Mouse (Mus musculus): ENCODE data around the gene Pax7.

The Pax7 gene

DNA sequence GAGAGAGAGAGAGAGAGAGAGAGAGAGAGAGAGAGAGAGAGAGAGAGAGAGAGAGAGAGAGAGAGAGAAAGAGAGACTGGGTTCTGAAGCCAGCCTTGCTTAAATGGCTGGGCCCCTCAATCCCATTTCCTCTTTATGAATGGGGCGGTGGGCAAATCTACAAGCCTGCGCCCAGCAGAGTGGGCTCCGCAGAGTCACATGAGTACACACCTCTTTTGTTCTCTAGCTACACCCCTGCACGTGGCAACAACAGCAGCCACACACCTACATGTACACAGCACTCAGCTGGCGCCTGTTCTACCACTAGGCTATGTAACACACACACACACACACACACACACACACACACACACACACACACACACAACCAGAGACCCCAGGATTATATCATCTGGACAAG is 21.9 kb downstream of the Pax7 start:
- DNase-seq (ENCODE audit: low spot score in 2 of 2) = no peak

DNA sequence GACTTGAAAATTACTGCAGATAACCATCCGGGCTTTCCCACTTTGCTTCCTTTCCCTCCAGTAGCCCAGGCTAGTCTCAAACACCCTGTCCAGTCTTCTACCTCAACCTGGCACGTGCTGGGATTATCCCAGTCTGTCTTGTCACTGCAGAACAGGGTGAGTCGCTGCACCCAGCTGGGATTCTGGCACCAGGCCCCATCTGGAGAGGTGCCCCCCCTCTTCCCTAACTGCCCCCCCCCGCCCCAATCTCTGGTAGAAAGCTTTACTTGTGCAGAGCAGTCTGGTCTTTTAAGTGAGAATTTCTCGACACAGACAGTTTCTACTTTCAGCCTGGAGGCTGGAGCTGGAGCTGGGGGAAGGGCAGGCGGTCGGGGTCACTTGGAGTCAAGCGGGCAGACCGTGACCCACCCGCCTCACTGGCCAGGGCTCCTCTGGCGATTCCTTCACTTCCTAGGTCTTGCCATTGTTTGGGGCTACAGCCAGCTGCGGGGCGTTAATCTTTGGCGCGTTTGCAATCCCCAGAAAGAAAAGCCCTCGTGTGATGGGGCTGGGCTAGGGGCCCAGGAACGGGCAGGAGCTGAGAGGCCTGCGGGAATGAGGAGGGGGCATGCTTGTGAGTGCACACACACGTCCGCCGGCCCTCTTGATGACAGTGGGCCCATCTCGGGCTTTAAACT is 22.4 kb downstream of the Pax7 start:
- DNase-seq (ENCODE audit: low spot score in 2 of 2) = no peak

DNA sequence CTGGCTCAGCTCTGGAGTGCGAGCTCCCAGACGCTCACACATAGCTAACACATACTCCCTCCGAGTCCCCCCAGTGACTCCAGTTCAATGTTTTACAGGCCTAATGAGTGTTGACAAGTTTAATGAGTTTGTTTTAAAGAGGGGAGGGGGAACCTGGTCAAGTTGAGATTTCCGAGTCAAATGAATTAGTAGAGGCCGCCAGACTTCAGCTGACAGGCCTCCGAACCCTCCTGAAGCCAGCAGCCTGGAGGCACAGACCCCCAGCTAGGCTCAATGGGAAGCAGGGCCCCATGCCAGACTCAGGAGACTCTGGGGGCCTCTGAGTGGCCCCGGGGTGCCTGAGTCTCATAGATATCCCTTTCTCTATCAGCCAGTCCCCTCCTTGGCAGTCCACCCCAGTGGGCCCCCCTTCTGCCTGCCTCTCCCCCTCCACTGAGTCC is 23.9 kb downstream of the Pax7 start:
- no peak for DNase-seq (ENCODE audit: low spot score in 2 of 2)

DNA sequence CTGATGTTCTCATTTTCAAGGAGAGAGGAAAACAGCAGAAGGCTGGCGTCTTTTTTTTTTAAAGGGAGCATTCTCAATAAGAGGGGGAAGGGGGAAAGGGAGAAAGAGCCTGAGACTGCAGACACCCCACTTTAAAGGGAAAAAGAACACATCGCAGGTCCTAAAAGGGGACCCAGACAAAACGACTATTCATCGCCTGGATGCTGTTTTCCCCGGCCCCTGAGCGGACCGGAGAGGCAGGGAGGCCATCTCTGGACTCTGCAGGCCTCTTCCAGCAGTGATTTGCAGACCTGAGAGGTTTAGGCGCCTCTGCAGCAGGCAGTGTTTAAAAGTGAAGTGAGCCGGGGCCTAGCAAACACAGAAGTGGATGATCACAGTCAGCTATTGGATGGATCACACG is 25.5 kb downstream of the Pax7 start:
- no peak for DNase-seq (ENCODE audit: low spot score in 2 of 2)

DNA sequence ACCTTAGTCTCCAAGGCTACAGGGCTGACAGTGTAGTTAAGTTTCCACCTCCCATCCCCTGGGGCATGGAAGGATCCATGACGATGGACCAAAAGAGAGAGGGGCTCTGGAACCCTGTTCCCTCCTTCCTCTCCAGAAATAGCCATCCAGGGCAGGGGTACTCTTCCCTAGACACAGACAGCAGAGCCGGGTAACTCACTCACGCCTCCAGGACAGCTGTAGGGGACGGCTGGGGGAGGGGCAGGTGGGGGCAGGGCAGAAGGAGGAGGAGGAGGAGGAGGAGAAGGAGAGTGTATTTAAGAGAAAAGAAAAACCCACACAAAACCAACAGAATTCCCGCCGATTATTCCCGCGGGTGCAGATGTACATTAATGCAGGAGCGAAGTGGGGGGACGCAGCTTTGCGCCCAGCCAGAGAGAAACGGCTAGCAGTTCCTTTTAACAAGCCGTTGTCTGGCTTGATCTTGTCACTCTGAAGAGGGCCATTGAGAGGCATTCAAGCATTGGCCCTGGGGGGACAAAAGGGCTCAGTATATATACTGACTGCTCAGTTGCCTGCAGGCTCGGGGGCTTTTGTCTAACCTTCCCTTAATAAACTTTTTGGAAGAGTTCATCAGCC is 26.0 kb downstream of the Pax7 start:
- DNase-seq (ENCODE audit: low spot score in 2 of 2) = no peak

DNA sequence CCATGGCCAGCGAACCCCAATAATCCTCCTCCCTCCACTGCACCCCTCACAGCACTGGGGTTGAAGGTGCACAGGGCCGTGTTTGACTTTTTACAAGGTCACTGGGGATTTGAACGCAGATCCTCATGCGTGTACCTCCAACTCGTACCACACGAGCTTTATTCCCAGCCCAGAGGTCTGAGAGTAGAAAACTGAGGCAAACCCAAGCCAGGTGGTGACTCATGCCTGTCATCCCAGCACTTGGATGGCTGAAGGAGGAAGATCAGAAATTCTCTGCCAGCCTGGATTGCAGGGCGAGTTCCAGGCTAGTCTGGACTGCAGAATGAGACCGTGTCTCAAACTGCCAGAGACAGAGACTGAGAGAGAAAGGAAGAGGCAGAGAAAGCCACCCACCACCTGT is 28.4 kb downstream of the Pax7 start:
- DNase-seq (ENCODE audit: low spot score in 2 of 2) = no peak

DNA sequence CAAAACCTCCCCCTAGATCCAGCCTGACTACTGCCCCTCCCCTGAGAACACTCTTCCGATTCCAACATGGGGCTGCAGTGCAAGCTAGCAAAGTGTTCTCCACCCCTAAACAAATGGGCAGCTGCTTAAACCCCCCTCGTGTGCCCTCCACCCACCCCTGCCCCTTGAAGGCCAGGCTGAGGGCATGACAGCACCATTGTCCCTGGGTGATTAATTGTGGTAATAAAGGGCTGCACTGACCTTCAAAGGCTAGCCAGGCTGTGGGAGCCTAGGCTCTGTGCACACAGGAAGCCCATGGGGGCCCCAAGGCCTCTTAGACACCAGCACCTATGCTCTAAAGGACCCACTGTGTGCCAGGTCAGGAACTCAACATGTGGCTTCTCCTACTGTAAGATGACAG is 29.3 kb downstream of the Pax7 start:
- DNase-seq (ENCODE audit: low spot score in 2 of 2) = no peak

DNA sequence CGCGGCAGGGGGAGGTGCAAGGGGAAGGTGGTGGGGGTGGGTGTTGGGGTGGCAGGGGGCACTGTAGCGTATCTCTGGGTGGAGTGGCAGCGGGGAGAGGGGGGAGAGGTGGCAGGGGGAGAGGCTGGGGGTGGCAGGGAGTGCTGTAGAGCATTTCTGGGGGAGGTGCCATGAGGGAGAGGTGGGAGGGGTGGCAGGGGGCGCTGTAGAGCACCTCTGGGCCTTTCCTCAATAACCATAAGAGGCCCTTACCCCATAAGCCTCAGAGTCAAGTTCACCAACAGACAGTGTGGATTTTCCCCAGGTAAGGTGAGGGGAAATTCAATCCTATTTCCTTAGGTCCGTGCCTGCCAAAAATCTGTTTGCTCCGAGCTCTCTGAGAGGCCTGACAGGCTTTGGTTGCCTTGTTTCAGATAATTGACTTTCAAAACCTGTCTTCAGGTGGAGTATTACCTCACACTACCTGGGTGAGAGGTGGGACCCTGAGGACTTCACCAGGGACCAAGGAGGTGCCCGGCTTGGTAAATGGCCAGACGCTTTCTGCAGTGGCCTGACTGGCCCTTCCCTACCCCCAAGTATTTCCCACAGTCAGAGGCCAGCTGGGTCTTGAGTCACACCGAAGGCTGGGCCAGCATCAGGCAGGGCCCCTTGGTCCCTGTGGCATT is 33.8 kb downstream of the Pax7 start:
- no peak for DNase-seq (ENCODE audit: low spot score in 2 of 2)

DNA sequence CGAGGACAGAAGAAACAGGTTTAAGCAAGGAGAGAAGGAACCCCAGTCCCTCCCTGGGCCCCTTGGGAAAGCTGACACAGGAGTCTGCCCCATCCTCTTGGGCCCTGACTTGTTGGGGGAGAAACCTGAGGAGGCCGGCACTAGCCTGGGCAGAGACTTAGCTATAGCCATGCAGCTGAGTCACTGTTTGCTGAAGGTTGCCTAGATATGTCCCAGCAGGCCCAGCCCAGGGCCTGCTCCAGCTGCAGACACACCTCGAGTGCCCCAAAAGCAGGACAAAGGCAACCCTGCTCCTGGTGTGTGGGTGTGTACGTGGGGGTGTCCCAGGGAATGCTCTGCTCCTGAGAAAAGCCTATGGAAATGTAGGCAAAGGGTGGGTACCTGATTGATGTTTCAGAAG is 36.0 kb downstream of the Pax7 start:
- DNase-seq (ENCODE audit: low spot score in 2 of 2) = no peak

DNA sequence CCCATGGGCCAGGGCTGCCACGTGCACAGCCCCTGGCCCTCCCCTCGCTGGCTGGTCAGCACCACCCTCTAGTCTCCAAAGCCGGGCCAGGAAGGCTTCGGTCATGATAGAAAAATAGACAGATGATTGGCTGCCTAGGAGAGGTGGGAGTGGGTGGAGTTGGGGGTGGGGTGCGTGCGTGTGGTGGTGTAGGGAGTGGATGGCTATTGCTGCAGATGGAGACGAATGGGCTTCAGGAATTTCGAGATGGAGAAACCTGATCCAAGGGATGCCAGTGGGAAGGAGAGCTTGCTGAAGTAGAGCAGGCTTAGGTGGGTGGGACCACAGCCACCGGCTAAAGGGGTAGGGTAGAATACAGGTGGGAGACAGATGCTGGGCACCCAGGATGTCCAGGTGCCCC is 37.2 kb downstream of the Pax7 start:
- DNase-seq (ENCODE audit: low spot score in 2 of 2) = no peak

DNA sequence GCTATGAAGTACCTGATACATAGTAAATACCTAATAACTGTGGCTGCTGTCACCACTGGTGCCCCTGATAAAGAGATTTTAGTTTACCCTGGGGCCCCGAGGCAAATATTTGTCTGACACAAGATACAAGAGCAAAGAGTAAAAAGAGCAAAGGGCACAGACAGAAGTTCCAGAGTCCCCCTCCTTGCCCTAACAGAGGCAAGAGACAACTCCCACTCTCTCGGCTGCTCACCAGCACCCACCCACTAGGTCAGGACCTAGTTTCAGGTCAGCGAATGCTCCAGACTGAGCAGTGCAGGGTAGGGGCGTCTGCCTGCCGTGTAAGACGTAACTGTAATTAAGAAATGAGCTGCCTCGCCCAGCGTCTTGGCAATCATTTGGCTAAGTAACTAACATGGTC is 42.2 kb downstream of the Pax7 start:
- no peak for DNase-seq (ENCODE audit: low spot score in 2 of 2)

DNA sequence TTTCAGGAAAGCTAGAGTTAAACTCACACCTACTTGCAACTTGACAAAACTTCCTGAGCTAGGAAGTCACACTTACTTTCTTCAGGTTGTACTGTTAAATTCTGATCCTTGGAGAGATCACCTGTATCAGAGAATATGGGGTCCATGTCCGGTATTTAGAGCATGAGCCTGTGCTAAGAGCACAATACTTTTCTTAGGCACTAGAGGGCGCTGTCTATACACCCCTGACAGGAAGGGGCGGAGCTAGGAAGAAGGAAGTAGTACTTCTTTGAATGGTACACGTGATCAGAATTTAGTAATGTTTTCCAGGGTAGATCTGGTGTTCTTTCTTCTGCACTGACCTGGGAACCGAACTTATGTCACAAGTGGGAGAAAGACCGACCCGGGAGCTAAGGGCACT is 43.6 kb downstream of the Pax7 start:
- DNase-seq (ENCODE audit: low spot score in 2 of 2) = no peak

DNA sequence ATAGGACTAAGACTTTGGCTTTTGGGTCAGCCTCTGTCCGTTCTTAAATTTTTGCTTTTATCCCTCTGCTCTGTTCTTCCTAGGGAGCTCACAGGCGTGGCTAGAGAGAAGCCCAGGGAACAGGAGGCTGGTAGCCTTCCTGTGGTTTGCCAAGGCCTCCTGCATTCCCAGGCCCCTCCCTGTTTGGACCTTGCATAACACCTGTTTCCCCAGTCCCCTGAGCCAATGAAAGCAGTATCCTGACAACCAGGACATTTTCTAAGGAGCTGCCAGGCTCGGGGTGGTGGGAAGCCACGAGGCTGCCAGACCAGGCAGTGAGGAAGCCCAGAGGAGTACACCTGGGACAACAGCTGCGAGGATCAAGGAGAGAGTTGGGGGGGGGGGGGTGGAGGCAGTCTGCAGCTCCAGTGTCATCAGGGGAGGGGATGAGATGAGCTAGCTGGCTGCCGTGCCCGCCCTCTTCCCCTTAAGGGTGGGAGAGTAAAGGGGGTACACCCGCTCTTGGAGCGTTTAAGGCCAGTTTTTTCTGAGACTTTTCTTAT is 50.3 kb downstream of the Pax7 start:
- no peak for DNase-seq (ENCODE audit: low spot score in 2 of 2)

DNA sequence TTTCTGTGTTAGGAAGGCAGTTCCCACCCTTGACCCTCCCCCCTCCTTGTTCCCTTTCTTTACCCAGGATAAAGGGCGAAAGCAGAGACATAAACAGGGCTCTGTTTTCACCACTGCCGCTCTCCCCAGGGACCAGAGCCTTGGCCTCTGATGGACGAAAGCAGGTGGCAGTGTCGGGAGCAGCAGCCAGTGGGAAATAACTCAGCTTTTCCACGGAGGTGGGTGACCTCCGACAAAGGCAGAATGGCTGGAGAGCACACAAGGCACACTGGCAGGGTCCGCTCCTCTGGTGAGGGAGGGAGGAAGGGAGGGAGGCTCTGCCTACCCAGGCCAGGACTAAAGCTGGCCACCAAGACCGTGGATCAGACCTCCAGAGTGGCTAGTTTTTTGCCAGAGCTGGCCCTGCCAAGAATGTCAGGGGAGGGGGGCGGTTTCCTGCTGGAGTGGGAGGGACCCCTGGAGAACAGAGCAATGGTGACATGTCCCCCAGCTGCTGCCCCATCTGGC is 62.1 kb downstream of the Pax7 start:
- no peak for DNase-seq (ENCODE audit: low spot score in 2 of 2)

DNA sequence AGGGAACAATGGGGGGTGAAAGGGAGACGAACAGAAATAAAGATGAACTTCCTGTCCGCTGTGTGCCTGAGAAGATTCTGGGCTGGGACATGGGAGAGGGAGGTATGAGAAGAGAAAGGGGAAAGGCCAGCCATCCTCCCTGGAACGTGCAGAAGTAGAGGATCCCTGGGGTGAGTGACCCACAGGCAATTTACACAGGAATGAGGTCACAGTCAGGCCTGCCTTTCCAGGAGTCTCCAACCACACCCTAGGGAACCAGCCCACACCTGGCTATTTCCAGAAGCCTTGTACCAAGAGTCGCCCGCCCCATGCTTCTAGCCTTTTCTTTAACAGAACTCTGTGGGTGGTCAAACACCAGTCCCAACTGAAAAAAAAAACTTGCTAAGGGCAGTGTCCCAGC is 65.5 kb downstream of the Pax7 start:
- no peak for DNase-seq (ENCODE audit: low spot score in 2 of 2)

DNA sequence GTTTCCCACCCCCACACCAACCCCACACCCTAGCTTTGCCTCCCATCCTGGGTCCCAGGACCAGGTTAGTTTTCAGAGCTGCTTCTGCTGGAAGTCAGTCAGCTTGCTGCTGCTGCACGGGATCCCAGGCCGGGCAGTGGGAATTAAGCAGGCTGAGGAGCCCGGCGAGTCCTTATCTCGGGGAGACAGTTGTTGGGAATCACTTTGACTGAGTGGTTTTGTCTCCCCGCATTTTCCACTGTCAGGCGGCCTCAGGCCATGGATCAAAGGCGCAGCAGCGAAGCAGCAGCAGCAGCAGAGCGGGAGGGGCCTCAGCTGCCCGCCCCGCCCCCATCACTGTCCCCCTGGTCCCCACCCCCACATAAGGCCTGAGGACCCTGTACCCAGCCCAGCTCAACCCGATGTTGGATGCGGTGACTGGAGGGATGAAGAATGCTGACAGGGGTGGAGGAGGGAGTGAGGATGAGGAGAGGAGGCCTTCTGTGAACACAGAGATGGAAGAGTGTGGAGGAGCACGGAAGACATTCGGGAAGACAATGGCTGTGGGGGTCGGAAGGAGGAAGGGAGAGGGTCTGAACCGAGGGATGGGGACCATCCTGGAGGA is 66.1 kb downstream of the Pax7 start:
- no peak for DNase-seq (ENCODE audit: low spot score in 2 of 2)

DNA sequence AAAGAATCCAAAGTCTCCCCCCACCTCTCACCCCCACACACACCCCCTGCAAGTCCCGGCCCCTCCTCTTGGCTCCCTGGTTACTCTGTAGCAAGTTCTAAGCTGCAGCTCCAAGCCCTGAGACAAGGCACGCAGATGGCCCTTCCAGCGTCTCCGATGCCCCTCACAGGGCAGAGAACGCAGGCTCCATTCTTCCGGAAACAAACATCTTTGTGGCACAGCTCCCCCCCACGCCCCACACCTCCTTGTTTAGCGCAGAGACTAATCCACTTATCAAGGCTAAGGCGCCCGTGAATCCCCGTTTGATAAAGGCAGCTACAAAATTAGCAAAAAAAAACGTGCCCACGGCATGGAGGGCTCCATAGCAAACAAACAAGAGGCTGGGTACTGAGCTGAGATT is 71.4 kb downstream of the Pax7 start:
- DNase-seq (ENCODE audit: low spot score in 2 of 2) = no peak

DNA sequence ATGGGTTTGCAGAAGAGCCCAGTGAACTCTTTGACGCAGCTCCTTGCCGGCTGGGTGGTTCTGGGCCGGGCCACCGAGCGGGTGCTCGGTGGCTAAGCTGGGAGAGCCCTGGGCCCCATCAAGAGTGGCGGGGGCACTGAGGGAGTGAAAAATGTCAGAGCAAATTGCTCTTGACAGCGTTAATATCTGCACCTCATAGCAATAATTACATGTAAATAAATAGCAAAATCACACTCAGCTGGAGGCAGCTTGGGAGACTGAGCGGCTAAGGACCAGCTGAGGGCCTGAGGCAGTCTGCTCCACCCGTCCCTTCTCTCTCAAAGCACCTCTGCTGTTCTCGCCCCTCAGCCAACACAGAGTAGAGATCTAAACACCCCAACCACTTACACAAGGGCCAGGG is 72.6 kb downstream of the Pax7 start:
- no peak for DNase-seq (ENCODE audit: low spot score in 2 of 2)

DNA sequence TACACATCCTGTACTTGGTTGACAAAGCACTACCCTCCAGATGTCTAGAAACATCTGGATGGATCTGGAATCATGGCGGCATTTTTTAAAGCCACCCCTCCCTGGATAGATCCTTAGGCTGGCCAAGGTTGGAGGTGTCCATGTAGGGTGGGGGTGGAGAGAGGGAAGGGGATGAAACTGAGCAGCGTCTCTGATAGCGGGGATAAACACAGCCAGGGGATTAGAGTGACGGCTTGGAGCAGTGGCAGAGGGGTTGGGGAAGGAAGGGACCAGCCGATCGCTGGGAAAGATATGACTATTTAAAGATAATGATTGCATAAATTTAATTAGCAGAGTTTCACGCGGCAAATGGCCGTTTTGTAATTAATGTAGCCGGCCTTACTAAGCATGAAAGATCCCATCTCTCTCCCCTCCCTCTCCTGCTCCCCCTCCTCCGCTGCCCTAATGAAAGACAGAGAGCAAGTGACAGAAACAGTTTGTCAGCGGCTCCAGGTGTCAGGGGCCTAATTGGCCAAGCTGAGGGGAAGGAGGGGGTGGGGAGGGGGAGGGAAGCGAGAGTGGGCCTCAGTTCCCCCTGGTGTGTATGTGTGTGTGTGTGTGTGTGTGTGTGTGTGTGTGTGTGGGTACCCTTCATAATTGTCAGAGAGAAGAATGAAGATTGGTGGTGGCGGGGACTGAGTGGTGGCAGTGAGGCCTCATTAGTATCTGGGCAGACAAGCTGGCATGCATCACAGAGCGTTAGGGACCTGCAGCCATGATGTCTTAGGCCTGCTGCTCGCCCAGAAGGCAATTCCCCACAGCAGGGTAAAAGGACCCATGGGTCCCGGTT is 74.6 kb downstream of the Pax7 start:
- DNase-seq (ENCODE audit: low spot score in 2 of 2) = no peak

DNA sequence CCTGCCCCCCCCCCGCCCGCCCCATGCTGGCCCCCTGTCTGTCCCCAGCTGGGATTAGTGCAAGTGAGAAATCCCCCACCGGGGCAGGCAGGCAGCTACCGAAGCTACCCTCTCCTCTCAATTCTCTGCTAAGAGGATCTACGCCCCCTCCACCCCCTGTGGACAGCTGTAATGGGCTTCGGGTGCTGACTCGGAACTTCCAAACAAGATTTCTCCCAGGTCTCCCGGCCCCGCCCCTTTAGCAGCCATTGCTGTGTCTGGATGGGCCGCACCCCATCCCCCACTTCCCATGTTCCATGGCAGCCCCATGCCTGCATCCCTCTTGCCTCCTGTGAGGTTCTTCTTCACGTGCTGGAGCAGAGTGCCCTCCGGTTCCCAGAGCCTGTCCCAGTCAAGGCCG is 76.4 kb downstream of the Pax7 start:
- DNase-seq (ENCODE audit: low spot score in 2 of 2) = no peak

DNA sequence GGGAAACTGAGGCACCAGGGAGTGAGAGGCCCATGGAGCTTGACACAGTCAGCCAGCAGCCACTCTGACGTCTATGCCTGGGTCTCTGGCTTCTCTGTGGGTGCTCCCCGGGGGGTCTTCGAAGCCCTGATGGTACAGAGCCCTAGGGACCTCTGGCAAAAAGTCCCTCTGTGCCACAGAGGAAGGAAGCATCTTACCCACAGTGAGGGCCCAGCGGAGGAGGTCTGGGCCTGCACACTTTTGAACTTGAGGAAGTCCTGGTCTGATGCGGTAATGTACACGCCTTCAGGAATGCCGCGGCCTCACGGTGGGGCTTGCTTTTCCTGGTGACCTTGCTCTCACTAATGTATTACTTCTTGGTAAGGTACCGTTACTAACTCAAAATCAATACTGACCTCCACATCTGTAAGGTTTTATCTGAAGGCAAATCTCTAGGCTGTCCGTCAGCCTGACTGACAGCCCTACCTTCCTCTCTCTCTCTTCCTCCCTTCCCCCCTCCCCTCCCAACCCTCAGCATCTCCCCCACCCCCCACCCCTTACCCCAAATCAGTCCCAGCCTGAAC is 79.1 kb downstream of the Pax7 start:
- no peak for DNase-seq (ENCODE audit: low spot score in 2 of 2)

Measured in spleen, postnatal 10 days (tissue).